Mouse (Mus musculus): ENCODE results near the gene H2afy. TPM values are rescaled to one million over a fixed set of nuclear protein-coding genes. Genes with fewer than 3 reads are reported as not detected.

Gene H2afy
- total RNA-seq, 2 experiments from 2014 or later: 115 to 130 TPM

GRCm38 (mm10) chr13:56025027-56025410, 111.1 kb downstream of the H2afy start:
- DNase-seq (ENCODE audit: extremely low spot score in 1 of 2, low spot score in 1 of 2): no peak

DNA sequence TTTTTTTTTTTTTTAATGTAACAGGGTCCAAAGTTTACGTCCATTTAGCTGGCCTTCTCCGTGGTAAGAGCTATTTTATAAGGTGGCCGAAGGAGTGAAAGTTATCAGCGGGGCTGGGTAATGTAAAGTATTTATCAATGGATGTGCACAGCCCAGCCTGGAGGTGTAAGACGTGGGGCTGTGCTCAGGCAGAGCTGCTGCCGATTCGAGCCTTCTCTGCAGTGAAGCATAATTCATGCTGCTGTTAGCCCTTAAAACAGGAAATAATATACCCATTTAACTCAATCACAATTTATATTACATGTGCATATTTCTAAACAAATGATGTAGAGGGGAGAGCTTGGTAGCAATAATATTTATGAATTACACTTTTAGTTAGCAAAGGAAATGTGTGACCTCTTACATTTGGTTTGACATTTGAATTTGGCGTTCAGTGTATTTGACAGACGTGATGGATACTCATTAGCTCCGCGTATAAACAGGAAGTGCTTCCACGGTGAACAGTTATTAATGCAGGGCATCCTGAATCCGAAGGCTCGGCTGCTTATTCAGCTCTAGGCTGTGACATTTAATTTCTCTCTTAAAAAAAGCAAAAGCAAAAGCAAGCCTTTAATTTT, 111.6 kb downstream of the H2afy start:
- DNase-seq (ENCODE audit: extremely low spot score in 1 of 2, low spot score in 1 of 2): no peak

Other genes with a start within 250 kb of the H2afy start
- 1 to 10 TPM; 1.8 to 2.0 TPM for gene Tifab, start 42.5 kb upstream of the H2afy start, total RNA-seq (2021)
- gene Neurog1, start 115.8 kb upstream of the H2afy start, total RNA-seq (2021): under 1 TPM; 0.21 to 0.25 TPM
- 100 to 1,000 TPM; 121 to 137 TPM for gene Cxcl14, start 160.2 kb upstream of the H2afy start, total RNA-seq (2021)

Data from layer of hippocampus, postnatal 25 days (tissue).